Mouse (Mus musculus): Measurements from ENCODE around the gene Extl1.

Gene Extl1

GRCm38 (mm10) chr4:134388397-134388796, 4.7 kb upstream of the Extl1 start:
- peak; percentile 45 for DNase-seq (ENCODE audit: low spot score)

GRCm38 (mm10) chr4:134387268-134387667, 3.6 kb upstream of the Extl1 start:
- DNase-seq (ENCODE audit: low spot score): no peak

GRCm38 (mm10) chr4:134379510-134379909, 4.1 kb downstream of the Extl1 start:
- no peak for DNase-seq (ENCODE audit: low spot score)

- no peak for DNase-seq (ENCODE audit: low spot score)
Measured at GRCm38 (mm10) chr4:134378089-134378615, 5.5 kb downstream of the Extl1 start.

- DNase-seq (ENCODE audit: low spot score): no peak
Measured at GRCm38 (mm10) chr4:134374306-134374705, 9.3 kb downstream of the Extl1 start.

- DNase-seq (ENCODE audit: low spot score): no peak
Measured at GRCm38 (mm10) chr4:134373295-134373694, 10.4 kb downstream of the Extl1 start.

DNA sequence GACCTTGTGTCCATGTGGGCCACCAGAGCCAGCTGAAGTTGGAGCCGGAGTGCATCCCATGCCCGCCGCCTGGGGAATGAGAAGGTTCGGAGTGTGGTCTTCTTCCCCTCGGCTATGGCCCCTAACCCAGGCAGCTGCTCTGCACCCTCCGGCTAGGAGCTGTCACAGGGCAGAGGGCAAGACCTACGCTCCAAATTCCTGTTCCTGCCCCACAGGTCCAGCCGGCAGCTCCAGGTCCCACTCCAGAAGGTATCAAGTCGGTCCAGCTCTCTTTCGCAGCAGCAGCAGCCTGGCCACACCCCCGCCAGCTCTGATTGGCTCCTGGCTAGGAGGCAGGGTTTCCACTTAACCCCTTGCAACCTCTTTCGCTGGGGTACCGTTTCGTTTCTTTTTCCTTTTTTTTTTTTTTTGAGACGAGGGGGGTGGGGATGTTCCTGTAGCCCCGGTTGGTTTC, 11.3 kb downstream of the Extl1 start:
- DNase-seq (ENCODE audit: low spot score): peak; percentile 40

DNA sequence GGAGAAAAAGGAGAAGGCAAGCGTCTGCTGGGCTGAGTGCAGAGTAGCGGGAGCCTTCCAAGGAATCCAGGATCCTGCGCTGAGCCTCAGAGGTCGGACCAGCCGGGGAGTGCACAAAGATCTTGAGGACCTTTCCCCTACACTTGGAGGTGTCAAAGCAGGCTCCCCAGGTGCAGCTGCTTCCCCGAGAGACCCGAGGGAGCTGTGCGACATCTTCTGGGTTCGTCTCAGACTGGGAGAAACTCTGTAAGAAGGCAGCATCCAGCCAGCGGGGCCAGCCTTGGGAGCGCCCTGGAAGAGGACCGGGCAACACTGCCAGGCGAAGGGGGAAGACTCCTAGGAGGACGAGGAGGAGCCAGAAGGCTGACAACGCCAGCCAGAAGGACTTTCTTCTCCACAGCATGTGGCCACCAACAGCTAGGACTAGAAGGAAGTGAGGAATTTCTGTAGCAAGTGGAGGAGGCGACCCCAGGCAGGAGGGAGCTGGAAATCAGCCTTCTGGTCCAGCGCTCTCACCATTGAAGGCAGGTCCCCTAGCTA, 12.3 kb downstream of the Extl1 start:
- DNase-seq (ENCODE audit: low spot score): no peak

DNA sequence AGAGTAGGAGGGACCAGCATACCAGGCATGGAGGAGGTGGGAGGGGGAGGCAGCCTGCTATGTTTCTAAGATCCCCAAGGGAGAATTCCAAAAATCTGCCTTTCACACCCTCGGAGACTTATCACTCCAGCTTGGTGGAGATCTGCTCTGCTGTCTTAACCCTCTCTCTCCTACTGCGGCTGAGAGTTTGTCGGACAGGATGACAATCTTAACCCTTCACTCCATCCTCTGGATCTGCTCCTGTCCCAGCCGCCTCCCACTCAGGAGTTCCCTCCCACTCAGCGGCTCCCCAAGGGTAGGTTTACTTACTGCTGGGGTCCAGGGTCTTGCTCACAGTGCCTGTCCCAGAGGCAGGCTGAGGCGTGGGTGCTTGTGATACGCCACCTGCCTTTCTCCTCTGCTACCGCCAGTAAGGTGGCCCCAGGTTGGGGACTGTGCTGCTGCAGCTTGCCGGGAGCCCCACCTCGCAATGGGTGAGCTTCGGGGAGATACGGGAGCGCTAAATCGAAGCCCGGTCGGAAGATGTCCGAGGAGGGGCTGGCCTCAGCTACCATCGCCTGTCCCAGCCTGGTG, 12.9 kb downstream of the Extl1 start:
- no peak for DNase-seq (ENCODE audit: low spot score)

DNA sequence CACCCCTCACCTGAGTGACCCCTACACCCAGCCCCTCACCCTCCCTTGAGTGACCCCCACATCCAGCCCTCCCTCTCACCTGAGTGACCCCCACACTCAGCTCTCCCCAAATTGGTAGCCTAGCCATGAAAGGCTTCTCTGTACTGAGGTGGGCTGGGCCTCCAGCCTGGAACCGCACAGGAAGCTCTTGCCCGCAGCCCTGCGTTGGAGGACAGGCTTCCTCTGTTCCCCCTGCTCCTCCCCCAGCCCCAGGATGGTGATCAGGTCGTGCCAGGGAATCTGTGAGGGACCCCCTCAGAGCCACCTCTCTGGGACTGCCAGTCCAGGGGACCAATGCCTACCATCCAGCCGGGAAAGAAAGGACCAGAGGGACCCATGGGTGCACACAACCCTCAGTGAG, 18.4 kb downstream of the Extl1 start:
- DNase-seq (ENCODE audit: low spot score): no peak

DNA sequence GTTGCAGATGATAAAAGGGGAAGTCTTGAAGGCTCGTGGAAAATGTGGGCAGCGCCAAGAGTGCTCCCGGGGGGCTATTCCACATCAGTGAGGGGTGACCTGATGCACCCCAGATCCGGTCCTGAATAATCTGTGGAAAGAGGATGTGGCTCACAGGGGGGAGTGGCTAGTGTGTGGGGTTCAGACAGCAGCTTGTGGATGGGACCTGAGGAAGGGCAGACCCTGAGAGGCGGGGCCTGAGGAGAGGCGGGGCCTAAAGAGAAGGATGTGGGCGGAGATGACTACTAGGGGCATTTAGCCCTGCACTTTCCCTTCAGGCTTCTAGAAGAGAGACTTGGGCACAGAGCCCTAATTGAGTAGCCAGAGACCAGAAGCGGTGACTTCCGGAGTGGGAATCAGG, 21.1 kb downstream of the Extl1 start:
- no peak for DNase-seq (ENCODE audit: low spot score)

GRCm38 (mm10) chr4:134362124-134362523, 21.5 kb downstream of the Extl1 start:
- DNase-seq (ENCODE audit: low spot score): no peak

DNA sequence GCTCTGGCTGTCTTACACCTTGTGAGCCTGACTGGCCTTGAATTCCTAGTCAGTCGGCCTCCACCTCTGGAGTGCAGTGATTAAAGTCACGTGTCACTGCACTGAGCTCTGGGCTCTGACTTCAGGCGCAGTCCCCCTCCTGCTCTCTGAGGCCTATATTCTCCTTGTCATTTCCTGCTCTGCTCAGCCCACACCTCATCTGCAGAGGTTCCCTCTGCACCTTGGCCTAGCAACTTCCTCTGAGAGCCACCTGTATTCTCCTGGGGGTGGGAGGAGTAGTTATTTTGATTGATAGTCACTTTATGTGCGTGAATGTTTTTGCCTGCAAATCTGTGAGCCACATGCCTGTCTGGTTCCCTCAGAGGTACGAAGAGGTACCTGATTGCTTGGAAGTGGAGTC, 22.4 kb downstream of the Extl1 start:
- no peak for DNase-seq (ENCODE audit: low spot score)

GRCm38 (mm10) chr4:134359649-134360048, 24.0 kb downstream of the Extl1 start:
- DNase-seq (ENCODE audit: low spot score): no peak

GRCm38 (mm10) chr4:134357461-134357771, 26.2 kb downstream of the Extl1 start:
- no peak for DNase-seq (ENCODE audit: low spot score)

GRCm38 (mm10) chr4:134356591-134357460, 26.8 kb downstream of the Extl1 start:
- DNase-seq (ENCODE audit: low spot score): peak; percentile 71

GRCm38 (mm10) chr4:134355841-134356452, 27.7 kb downstream of the Extl1 start:
- DNase-seq (ENCODE audit: low spot score): peak; percentile 47

DNA sequence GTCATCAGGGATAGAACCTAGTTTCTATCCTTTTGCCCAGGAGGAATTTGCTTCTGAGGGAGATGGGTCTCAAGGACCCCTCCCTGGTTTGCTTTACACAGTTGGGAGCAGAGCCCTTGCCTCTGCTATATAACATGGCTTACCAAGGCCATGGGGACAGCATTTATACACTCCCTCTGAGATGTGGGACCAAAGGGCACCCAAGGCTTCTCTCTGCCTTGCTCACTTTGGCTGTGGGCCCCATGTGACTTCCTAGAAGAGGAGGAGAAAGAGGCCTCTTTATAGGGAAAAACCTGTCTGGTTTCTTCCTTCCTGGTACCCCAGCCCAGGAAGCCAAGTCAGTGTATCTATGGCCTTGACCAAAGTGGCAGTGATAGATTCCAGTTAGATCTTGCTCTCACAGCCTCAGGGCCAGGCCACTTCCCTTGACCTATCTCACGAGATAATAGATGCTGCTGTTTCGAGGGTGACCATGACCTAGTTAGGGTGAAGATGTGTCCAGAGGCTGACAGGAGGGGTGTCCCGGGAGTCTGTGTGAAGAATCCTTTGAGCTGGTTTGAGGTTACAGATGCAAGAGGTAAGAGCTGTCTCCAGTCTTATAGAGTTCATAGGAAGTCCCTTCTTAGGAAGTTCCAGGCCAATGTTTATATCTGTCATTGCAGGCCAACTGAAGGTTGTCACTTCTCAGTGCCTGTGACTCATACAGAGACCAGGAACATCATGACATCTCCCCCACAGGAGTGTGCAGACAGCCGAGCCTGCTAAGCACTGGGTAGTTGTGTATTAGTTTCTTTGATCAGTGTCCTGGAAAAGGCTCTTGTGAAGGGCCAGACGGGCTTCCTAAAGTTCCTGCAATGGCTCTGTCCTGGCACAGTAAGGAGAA, 29.9 kb downstream of the Extl1 start:
- peak; percentile 8 for DNase-seq (ENCODE audit: low spot score)

DNA sequence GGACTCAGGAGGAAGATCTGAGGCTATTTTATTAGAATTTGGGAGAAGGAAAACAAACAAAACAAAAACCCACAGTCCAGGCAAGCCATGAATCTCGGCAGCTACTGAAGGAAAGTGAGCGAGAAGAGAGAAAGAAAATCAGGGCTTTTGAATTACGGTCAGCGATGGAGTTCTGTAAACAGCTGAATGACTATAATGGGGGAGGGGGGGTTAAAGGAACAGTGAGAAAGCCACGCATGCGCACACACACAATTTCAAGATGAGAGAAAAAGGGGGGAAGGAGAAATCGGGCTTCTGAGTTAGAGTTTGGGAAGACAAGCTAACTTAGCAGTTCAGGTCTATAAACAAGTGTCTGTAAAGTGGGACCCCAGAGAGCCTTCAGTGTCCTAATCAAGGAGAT, 30.7 kb downstream of the Extl1 start:
- no peak for DNase-seq (ENCODE audit: low spot score)

DNA sequence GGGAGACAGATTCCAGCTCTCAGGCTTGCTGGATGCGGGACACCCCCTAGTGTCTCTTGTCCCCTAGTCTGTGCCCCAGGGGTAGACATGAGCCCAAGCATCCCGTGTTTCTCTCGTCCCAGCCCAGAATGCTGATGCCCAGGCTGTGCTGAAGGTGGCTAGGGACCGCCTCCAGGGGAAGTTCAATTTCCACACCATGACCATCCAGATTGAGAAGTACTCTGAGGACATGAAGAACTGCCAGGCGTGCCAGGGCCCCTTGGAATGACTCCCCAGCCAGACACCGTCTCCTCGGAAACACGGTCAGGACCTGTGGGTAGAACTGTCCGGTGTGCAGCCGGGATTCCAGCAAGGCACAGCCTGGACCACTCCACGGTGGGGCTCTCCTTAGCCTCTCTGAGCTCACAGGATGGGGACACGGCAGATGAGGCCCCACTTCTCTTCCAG, 31.4 kb downstream of the Extl1 start:
- DNase-seq (ENCODE audit: low spot score): no peak
